ENCODE assay signal across 24 mouse cellular contexts in the genomic region with DNA sequence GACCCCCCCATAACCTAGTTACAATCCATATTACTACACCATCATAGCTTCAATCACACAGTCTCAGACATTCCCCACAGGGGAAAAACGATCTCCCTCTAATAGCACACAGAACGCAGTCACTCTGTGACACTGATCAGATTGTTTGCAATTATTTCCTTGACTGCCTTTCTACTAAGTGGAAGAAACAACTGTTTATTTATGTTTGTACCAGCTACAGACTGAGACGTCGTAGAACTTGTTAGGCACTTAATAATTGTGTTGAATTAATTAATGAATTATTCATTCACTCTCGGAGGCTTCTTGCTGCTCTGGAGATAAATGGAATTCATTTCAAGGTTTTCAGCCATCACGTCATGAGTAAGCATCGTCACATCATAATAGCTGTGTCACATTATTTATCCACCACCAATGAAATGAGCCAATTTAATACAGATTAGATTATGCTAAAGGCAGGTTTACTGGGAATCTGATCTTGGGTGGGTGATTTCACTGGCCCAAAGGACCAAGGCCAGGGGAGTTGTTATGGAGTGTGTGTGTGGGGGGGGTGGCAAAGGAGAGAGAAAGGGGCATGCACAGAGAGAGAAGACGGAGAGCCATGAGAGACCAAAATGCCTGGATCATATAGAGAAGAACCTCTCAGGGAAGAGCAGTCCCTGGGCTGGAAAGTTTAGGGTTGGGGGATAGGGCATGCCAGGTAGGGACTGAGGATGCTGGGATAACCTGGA.
DNase-seq lines count a peak whose midpoint lies in the region; ATAC-seq and TF ChIP-seq lines count a peak whose summit lies in the region.
"Had no signal": no experiment of that assay in that cellular context is flagged by ENCODE, and none has a peak within 500 bp of the region (broad histone marks: within the 10 kb centered on the region; RNA-seq: fewer than 3 reads in every experiment).

No protein-coding gene starts in this region.

- H3K4me1 ChIP-seq in midbrain, embryonic 11.5 days (ENCODE audit: control insufficient read depth, insufficient read depth, low read length), result no peaks in the 10 kb centered on the region
- H3K4me1 ChIP-seq in midbrain, postnatal 0 days (ENCODE audit: insufficient read depth, low read length), result no peaks in the 10 kb centered on the region
- H3K4me1 ChIP-seq in forebrain, embryonic 14.5 days (ENCODE audit: control insufficient read depth, insufficient read depth, low read length), result peaks cover 4% of the 10 kb centered on the region; the same call in 1 of the 2 replicates
- H3K4me1 ChIP-seq in forebrain, postnatal 0 days (ENCODE audit: insufficient read depth), result no peaks in the 10 kb centered on the region
- H3K4me1 ChIP-seq in midbrain, embryonic 15.5 days, result no peaks in the 10 kb centered on the region
- H3K4me1 ChIP-seq: heart, embryonic 12.5 days; limb, embryonic 15.5 days; megakaryocyte, embryonic 14.5 days had no signal

- WGBS in midbrain, embryonic 11.5 days, result 75% methylated on average over 8 of the region's 8 CpGs
- WGBS in midbrain, postnatal 0 days, result 40% methylated on average over 8 of the region's 8 CpGs
- 21% methylated on average over 8 of the region's 8 CpGs for WGBS in forebrain, embryonic 14.5 days
- 17% methylated on average over 8 of the region's 8 CpGs for WGBS in forebrain, postnatal 0 days
- 37% methylated on average over 8 of the region's 8 CpGs for WGBS in midbrain, embryonic 15.5 days

- H3K9ac ChIP-seq in midbrain, embryonic 11.5 days (ENCODE audit: low read length), result no peak overlapping the region
- no peak overlapping the region for H3K9ac ChIP-seq in midbrain, postnatal 0 days (replicated peaks; ENCODE audit: low read length, poor library complexity, severe bottlenecking)
- no peak overlapping the region for H3K9ac ChIP-seq in forebrain, embryonic 14.5 days (ENCODE audit: low read length)
- no peak overlapping the region for H3K9ac ChIP-seq in forebrain, postnatal 0 days
- no peak overlapping the region for H3K9ac ChIP-seq in midbrain, embryonic 15.5 days
- H3K9ac ChIP-seq: heart, embryonic 12.5 days; limb, embryonic 15.5 days; liver, embryonic 14.5 days; lung, embryonic 14.5 days had no signal

- no peak for TF ChIP-seq CTCF in midbrain, postnatal 0 days (IDR thresholded peaks at IDR 0.05)
- no peak for TF ChIP-seq CTCF in forebrain, postnatal 0 days (IDR thresholded peaks at IDR 0.05; ENCODE audit: low read depth)

- H3K4me2 ChIP-seq in midbrain, embryonic 11.5 days, result no peak overlapping the region
- H3K4me2 ChIP-seq in midbrain, postnatal 0 days (ENCODE audit: low read depth, low read length, poor library complexity, severe bottlenecking), result no peak overlapping the region
- no peak overlapping the region for H3K4me2 ChIP-seq in forebrain, embryonic 14.5 days (ENCODE audit: low read length)
- H3K4me2 ChIP-seq in forebrain, postnatal 0 days (ENCODE audit: low read depth), result no peak overlapping the region
- H3K4me2 ChIP-seq in midbrain, embryonic 15.5 days, result no peak overlapping the region
- H3K4me2 ChIP-seq: heart, embryonic 12.5 days; limb, embryonic 15.5 days; lung, embryonic 14.5 days had no signal

- DNase-seq in midbrain, embryonic 11.5 days (ENCODE audit: low spot score, missing footprints), result no peak
- no peak for DNase-seq in midbrain, postnatal 0 days (ENCODE audit: low spot score)
- DNase-seq in forebrain, embryonic 14.5 days (ENCODE audit: low spot score), result peak; percentile 56
- no peak for DNase-seq in forebrain, postnatal 0 days
- DNase-seq in left cerebral cortex, postnatal 14 days (ENCODE audit: low spot score in 2 of 2), result no peak
- no peak for DNase-seq in heart, postnatal 4 days
- DNase-seq: adrenal gland, postnatal 10 days; cerebellum, adult 8-10 months; cerebellum, postnatal 36 days; gastrocnemius, postnatal 25 days; heart, adult 18-20 months; heart, postnatal 10 days; kidney, postnatal 36 days; left cerebral cortex, postnatal 4 days; lung, embryonic 14.5 days; right cerebral cortex, postnatal 25 days had no signal

- no peak overlapping the region for H3K27ac ChIP-seq in midbrain, embryonic 11.5 days (ENCODE audit: low read depth, low read length)
- H3K27ac ChIP-seq in midbrain, postnatal 0 days (ENCODE audit: low read depth, low read length), result no peak overlapping the region
- no peak overlapping the region for H3K27ac ChIP-seq in forebrain, embryonic 14.5 days (ENCODE audit: low read depth, low read length)
- no peak overlapping the region for H3K27ac ChIP-seq in forebrain, postnatal 0 days (ENCODE audit: low read depth, low read length)
- H3K27ac ChIP-seq in midbrain, embryonic 15.5 days, result no peak overlapping the region
- H3K27ac ChIP-seq: limb, embryonic 15.5 days; liver, embryonic 14.5 days had no signal

- ATAC-seq in midbrain, embryonic 11.5 days (ENCODE audit: low FRiP score), result peak; percentile 40; the same call in 1 of the 2 replicates
- no peak for ATAC-seq in midbrain, postnatal 0 days (ENCODE audit: low FRiP score)
- peak; percentile 72 for ATAC-seq in forebrain, embryonic 14.5 days
- ATAC-seq in forebrain, postnatal 0 days, result peak; percentile 42; the same call in 1 of the 2 replicates
- ATAC-seq in midbrain, embryonic 15.5 days (replicated peaks), result peak; percentile 52
- ATAC-seq in monocyte, adult 5-6 weeks (replicated peaks; ENCODE audit: insufficient number of reproducible peaks, low FRiP score, low TSS enrichment, poor library complexity, severe bottlenecking), result no peak
- ATAC-seq: intestine, postnatal 0 days had no signal

- no peak overlapping the region for H3K4me3 ChIP-seq in midbrain, embryonic 11.5 days (ENCODE audit: low read depth, low read length)
- no peak overlapping the region for H3K4me3 ChIP-seq in midbrain, postnatal 0 days (ENCODE audit: low read depth, low read length)
- H3K4me3 ChIP-seq in forebrain, embryonic 14.5 days (ENCODE audit: low read depth, low read length), result no peak overlapping the region
- H3K4me3 ChIP-seq in forebrain, postnatal 0 days (ENCODE audit: low read depth, low read length), result no peak overlapping the region
- no peak overlapping the region for H3K4me3 ChIP-seq in midbrain, embryonic 15.5 days
- H3K4me3 ChIP-seq: heart, embryonic 12.5 days; limb, embryonic 15.5 days; megakaryocyte, embryonic 14.5 days; myocyte had no signal

- H3K9me3 ChIP-seq in midbrain, embryonic 11.5 days (ENCODE audit: control insufficient read depth, low read length), result no peaks in the 10 kb centered on the region
- H3K9me3 ChIP-seq in midbrain, postnatal 0 days (ENCODE audit: low read length), result no peaks in the 10 kb centered on the region
- H3K9me3 ChIP-seq in forebrain, embryonic 14.5 days (replicated peaks; ENCODE audit: control insufficient read depth, low read length), result no peaks in the 10 kb centered on the region
- H3K9me3 ChIP-seq in forebrain, postnatal 0 days (ENCODE audit: low read length), result no peaks in the 10 kb centered on the region
- no peaks in the 10 kb centered on the region for H3K9me3 ChIP-seq in midbrain, embryonic 15.5 days
- H3K9me3 ChIP-seq: limb, embryonic 15.5 days had no signal

- no peaks in the 10 kb centered on the region for H3K27me3 ChIP-seq in midbrain, embryonic 11.5 days (ENCODE audit: control insufficient read depth, insufficient read depth, low read length)
- no peaks in the 10 kb centered on the region for H3K27me3 ChIP-seq in midbrain, postnatal 0 days (ENCODE audit: insufficient read depth, low read length)
- no peaks in the 10 kb centered on the region for H3K27me3 ChIP-seq in forebrain, embryonic 14.5 days (replicated peaks; ENCODE audit: control insufficient read depth, insufficient read depth, low read length)
- no peaks in the 10 kb centered on the region for H3K27me3 ChIP-seq in forebrain, postnatal 0 days (ENCODE audit: insufficient read depth, low read length)
- no peaks in the 10 kb centered on the region for H3K27me3 ChIP-seq in midbrain, embryonic 15.5 days (replicated peaks)
- H3K27me3 ChIP-seq: heart, embryonic 12.5 days; limb, embryonic 15.5 days; megakaryocyte, embryonic 14.5 days had no signal

- no peaks in the 10 kb centered on the region for H3K36me3 ChIP-seq in midbrain, embryonic 11.5 days (ENCODE audit: control insufficient read depth, insufficient read depth, low read length)
- H3K36me3 ChIP-seq in midbrain, postnatal 0 days (ENCODE audit: insufficient read depth, low read length), result no peaks in the 10 kb centered on the region
- H3K36me3 ChIP-seq in forebrain, embryonic 14.5 days (ENCODE audit: control insufficient read depth, insufficient read depth, low read length), result no peaks in the 10 kb centered on the region
- no peaks in the 10 kb centered on the region for H3K36me3 ChIP-seq in forebrain, postnatal 0 days (ENCODE audit: insufficient read depth)
- H3K36me3 ChIP-seq in midbrain, embryonic 15.5 days (replicated peaks), result no peaks in the 10 kb centered on the region
- H3K36me3 ChIP-seq: heart, embryonic 12.5 days; limb, embryonic 15.5 days had no signal

- intact Hi-C loops in left cerebral cortex, postnatal 14 days (cut with DNase I), result no loop called here

Comparison
In these comparisons a context has a peak if more than half of its experiments do, and no peak if none do; other contexts are left out.
1. ATAC-seq: peak in midbrain, embryonic 11.5 days (single experiment), forebrain, embryonic 14.5 days (single experiment), forebrain, postnatal 0 days (single experiment) and midbrain, embryonic 15.5 days (single experiment); none in midbrain, postnatal 0 days (single experiment) and monocyte, adult 5-6 weeks (single experiment).